Mouse (Mus musculus): ENCODE results near the gene Crlf3.

The Crlf3 gene

GRCm38 (mm10) chr11:80080826-80081728 lies at the start of gene Crlf3:
Gene Crlf3 (minus strand): TSS chr11:80080991.
- DNase-seq: peak; percentile 99

- DNase-seq: no peak
Measured at GRCm38 (mm10) chr11:80116411-80116810, 35.6 kb upstream of the Crlf3 start.

GRCm38 (mm10) chr11:80104407-80104806 lies 23.6 kb upstream of the Crlf3 start:
- DNase-seq: no peak

- DNase-seq: no peak
Measured at GRCm38 (mm10) chr11:80101298-80101697, 20.5 kb upstream of the Crlf3 start.

GRCm38 (mm10) chr11:80098444-80099056 lies 17.8 kb upstream of the Crlf3 start:
- no peak for DNase-seq

GRCm38 (mm10) chr11:80090555-80091164 lies 9.9 kb upstream of the Crlf3 start:
- no peak for DNase-seq

- no peak for DNase-seq
Measured at GRCm38 (mm10) chr11:80089817-80090214, 9.0 kb upstream of the Crlf3 start.

- DNase-seq: peak; percentile 97
Measured at GRCm38 (mm10) chr11:80088917-80089816, 8.4 kb upstream of the Crlf3 start, which contains the start of gene Atad5. Gene Atad5 (plus strand): TSS chr11:80089400.

- DNase-seq: peak; percentile 96
Measured at GRCm38 (mm10) chr11:80086844-80087243, 6.1 kb upstream of the Crlf3 start.

GRCm38 (mm10) chr11:80085356-80086055 lies 4.7 kb upstream of the Crlf3 start:
- DNase-seq: no peak

GRCm38 (mm10) chr11:80081786-80082319 lies 1.1 kb upstream of the Crlf3 start:
- DNase-seq: no peak

GRCm38 (mm10) chr11:80080381-80080825 lies 388 bp downstream of the Crlf3 start:
- no peak for DNase-seq

GRCm38 (mm10) chr11:80079751-80080150 lies 1.0 kb downstream of the Crlf3 start:
- DNase-seq: no peak

- no peak for DNase-seq
Measured at GRCm38 (mm10) chr11:80078831-80079230, 2.0 kb downstream of the Crlf3 start.

GRCm38 (mm10) chr11:80077784-80078545 lies 2.8 kb downstream of the Crlf3 start:
- DNase-seq: no peak

GRCm38 (mm10) chr11:80075608-80076277 lies 5.0 kb downstream of the Crlf3 start:
- DNase-seq: no peak

GRCm38 (mm10) chr11:80072365-80072764 lies 8.4 kb downstream of the Crlf3 start:
- no peak for DNase-seq

GRCm38 (mm10) chr11:80071039-80071438 lies 9.8 kb downstream of the Crlf3 start:
- DNase-seq: no peak

- no peak for DNase-seq
Measured at GRCm38 (mm10) chr11:80069815-80070214, 11.0 kb downstream of the Crlf3 start.

- DNase-seq: peak; percentile 53
Measured at GRCm38 (mm10) chr11:80067558-80067957, 13.2 kb downstream of the Crlf3 start.

Measured in thymus, postnatal 4 days (tissue).